Mouse (Mus musculus): ENCODE measurements around the gene Luc7l2.
A peak's percentile ranks its signal among the peaks of the same experiment; 100 is the strongest.
"Not testable (repeated sequence)": the region's sequence is repeated elsewhere in the genome, so short reads cannot be mapped to it uniquely, and the experiment has no call there.

Luc7l2 gene

GRCm38 (mm10) chr6:38551062-38551988 is at the start of gene Luc7l2:
Luc7l2 (plus strand) TSS chr6:38551334.
- peak; percentile 92 for DNase-seq (ENCODE audit: low read depth)

GRCm38 (mm10) chr6:38512096-38512495 is 39.0 kb upstream of the Luc7l2 start:
- DNase-seq (ENCODE audit: low read depth), result no peak

- no peak for DNase-seq (ENCODE audit: low read depth)
Observed at GRCm38 (mm10) chr6:38512830-38513229, 38.3 kb upstream of the Luc7l2 start.

GRCm38 (mm10) chr6:38515201-38515600 is 35.9 kb upstream of the Luc7l2 start:
- DNase-seq (ENCODE audit: low read depth), result no peak

GRCm38 (mm10) chr6:38523851-38524250 is 27.3 kb upstream of the Luc7l2 start:
- peak; percentile 63 for DNase-seq (ENCODE audit: low read depth)

- no peak for DNase-seq (ENCODE audit: low read depth)
Observed at GRCm38 (mm10) chr6:38531211-38531820, 19.8 kb upstream of the Luc7l2 start.

- no peak for DNase-seq (ENCODE audit: low read depth)
Observed at GRCm38 (mm10) chr6:38532500-38533420, 18.4 kb upstream of the Luc7l2 start.

GRCm38 (mm10) chr6:38533428-38534405 is 17.4 kb upstream of the Luc7l2 start, which contains the start of gene Fmc1:
Fmc1 (plus strand) TSS chr6:38533502.
- peak; percentile 98 for DNase-seq (ENCODE audit: low read depth)

- DNase-seq (ENCODE audit: low read depth), result peak; percentile 96
Observed at GRCm38 (mm10) chr6:38534640-38535365, 16.3 kb upstream of the Luc7l2 start.

GRCm38 (mm10) chr6:38535366-38535690 is 15.8 kb upstream of the Luc7l2 start:
- no peak for DNase-seq (ENCODE audit: low read depth)

- DNase-seq (ENCODE audit: low read depth), result no peak
Observed at GRCm38 (mm10) chr6:38535788-38536187, 15.3 kb upstream of the Luc7l2 start.

- not testable (repeated sequence) for DNase-seq (ENCODE audit: low read depth)
Observed at GRCm38 (mm10) chr6:38544141-38544540, 7.0 kb upstream of the Luc7l2 start.

GRCm38 (mm10) chr6:38547005-38547404 is 4.1 kb upstream of the Luc7l2 start:
- DNase-seq (ENCODE audit: low read depth), result not testable (repeated sequence)

- DNase-seq (ENCODE audit: low read depth), result no peak
Observed at GRCm38 (mm10) chr6:38547707-38548106, 3.4 kb upstream of the Luc7l2 start.

- DNase-seq (ENCODE audit: low read depth), result not testable (repeated sequence)
Observed at GRCm38 (mm10) chr6:38548595-38548994, 2.5 kb upstream of the Luc7l2 start.

GRCm38 (mm10) chr6:38549840-38550239 is 1.3 kb upstream of the Luc7l2 start:
- not testable (repeated sequence) for DNase-seq (ENCODE audit: low read depth)

- DNase-seq (ENCODE audit: low read depth), result peak; percentile 71
Observed at GRCm38 (mm10) chr6:38550250-38551061, 678 bp upstream of the Luc7l2 start.

- DNase-seq (ENCODE audit: low read depth), result peak; percentile 94
Observed at GRCm38 (mm10) chr6:38551989-38552635, 978 bp downstream of the Luc7l2 start.

GRCm38 (mm10) chr6:38552636-38553000 is 1.5 kb downstream of the Luc7l2 start:
- DNase-seq (ENCODE audit: low read depth), result no peak

Data from c-Kit-positive CD71-positive TER-119-negative erythroid progenitor cells, embryonic 14.5 days (primary cell).